Mouse (Mus musculus) stomach, postnatal 0 days (tissue): ENCODE results near the gene Cpvl.

Source experiments
- CTCF ChIP-seq: IDR thresholded peaks from 2 replicates; pipeline ENCODE4 v1.5.1; 2016; ENCODE audit warnings: antibody characterized with exemption, low read depth, mild to moderate bottlenecking, moderate library complexity
- EP300 ChIP-seq: optimal IDR thresholded peaks from 2 replicates; pipeline ENCODE3; 2016; ENCODE audit warnings: antibody characterized with exemption

DNA sequence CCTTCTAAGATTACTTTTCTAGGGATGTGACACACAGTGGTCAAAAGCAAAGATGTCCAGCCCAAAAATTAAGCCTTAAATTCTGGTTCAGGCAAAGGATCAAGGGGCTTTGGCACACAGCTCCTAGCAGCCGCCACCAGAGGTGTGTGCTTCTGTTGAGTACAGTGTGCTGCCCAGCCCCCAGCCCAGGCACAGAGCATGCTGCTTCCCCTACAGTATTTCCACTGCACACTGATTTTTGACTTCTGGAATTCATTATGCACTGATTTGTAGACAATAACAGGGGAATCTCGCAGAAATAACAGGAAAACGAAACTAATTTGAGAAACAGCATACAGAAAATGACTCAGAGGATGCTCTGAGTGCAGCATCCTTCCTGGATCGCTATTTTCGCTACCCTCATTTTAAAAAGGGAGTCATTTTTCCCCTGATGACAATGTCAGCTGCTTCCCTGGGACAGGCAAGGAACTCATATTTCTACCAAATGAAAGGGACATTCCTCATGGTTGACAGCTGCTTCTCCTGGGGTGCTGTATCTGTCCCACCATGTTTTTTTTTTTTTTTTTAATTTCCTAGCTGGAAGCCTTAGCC is 14.5 kb downstream of the Cpvl start:
- no peak for TF ChIP-seq CTCF
- no peak for TF ChIP-seq EP300
